Mouse (Mus musculus): ENCODE data around the gene Scd2. TPM values are rescaled to one million over a fixed set of nuclear protein-coding genes. Genes with fewer than 3 reads are reported as not detected.
"Not testable (repeated sequence)": the region's sequence is repeated elsewhere in the genome, so short reads cannot be mapped to it uniquely, and the experiment has no call there.

The Scd2 gene
- 100 to 1,000 TPM; 555 to 608 TPM for total RNA-seq (2021)
- long read RNA-seq, experiment 1, full-length matches to known transcripts, result 418 of 601 reads
- long read RNA-seq, experiment 1, partial matches to known transcripts, result 57 of 601 reads
- long read RNA-seq, experiment 1, other reads (novel, unspliced or antisense), result 126 of 601 reads
- long read RNA-seq, experiment 2, full-length matches to known transcripts, result 274 of 408 reads
- long read RNA-seq, experiment 2, partial matches to known transcripts, result 39 of 408 reads
- long read RNA-seq, experiment 2, other reads (novel, unspliced or antisense), result 95 of 408 reads

DNA sequence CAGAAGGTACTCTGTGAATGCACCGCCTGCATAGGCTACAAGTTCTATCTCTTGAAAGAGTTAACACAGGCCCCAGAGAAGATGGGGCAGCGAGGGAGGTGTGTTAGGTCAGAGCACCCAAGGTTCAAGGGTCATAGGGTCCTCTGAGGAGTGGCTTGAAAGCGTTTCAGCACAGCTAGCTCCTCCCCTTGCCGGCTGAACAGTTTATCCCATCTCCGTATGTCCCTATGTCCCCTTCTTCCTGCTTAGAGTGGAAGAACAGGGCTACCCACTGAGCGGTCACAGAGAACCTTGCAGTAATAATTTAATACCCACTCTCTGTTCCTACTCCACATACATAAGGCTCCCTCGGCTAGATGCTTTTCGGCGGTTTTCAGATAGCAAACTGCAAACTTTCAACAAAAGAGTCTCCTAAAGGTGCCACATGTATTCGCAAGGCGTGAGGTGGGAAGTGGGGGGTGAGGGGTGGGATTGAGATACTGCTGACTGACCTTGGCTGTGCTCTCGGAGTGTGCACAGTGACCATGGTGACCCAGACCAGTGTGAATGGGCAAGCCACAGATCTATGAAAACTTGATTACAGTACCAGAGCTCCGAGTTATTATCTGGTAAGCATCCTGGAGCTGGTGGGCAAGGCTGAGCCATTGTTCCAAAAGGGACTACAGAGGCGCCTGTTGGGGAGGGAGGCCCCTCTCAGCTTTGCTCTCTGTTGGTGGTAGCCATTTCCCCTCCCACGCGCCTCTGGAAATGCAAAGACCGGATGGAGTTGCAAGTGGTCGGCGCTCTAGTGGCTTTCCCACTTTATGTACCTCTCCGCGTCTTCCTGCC, at the start of gene Scd2:
Gene Scd2 (plus strand): TSS at position 734 of the 828 bp plus-strand sequence.
- intact Hi-C loops (cut with DNase I), result no loop called here

DNA sequence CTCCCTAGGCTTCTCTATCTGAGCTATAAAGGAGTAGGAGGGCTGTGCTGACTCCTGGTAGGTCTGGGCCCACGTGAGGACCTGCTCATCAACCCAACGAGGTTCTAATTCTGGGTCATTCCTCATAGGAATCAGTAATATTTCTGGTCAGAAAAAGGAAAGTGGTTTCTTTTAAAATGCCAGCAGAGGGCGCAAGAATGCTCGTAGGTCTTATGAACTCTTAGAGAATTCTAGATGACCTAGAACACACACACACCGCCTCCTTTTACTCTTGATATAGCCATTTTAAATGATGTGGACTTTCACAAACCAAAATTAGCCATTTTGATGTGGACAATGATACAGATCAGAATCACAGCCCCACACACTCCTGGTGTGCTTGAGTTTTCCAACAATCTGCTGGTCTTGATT, 47.7 kb upstream of the Scd2 start:
- DNase-seq (ENCODE audit: low spot score in 2 of 2), result peak in 1 of 2 experiments; percentile 34
- intact Hi-C loops (cut with DNase I), result loop anchor here (5.0 kb wide), 1 partner anchor 172 kb away; no protein-coding TSS in a partner anchor

More for the DNA sequence above, at the start of gene Scd2:
- DNase-seq (ENCODE audit: low spot score in 2 of 2), result no peak

DNA sequence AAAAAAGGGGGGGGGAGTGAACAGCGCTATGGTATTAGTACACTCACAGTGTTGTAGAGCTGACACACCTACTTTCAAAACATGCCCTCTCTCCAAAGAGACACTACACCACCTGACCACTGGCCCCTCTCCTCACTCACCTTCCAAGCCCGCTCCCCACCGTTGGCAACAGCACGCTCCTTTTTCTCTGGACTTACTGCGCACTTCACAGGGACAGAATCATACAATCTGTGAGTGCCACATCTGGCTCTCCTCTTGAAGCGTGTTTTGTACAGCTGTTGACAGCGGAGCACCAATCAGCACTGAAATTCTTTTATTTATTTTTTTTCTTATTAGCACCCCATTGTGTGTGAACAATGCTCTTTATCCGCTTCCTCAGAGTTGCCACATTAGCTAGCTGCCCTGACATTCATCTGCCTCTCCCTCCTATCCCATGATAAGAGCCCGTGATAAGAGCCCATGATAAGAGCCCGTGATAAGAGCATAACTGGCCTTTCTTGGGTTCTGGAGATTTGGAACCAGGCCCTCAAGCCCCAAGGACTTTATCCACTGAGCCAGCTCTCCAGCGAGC, 47.0 kb upstream of the Scd2 start:
- DNase-seq (ENCODE audit: low spot score in 2 of 2), result no peak
- intact Hi-C loops (cut with DNase I), result loop anchor here (5.0 kb wide), 1 partner anchor 171 kb away; no protein-coding TSS in a partner anchor

DNA sequence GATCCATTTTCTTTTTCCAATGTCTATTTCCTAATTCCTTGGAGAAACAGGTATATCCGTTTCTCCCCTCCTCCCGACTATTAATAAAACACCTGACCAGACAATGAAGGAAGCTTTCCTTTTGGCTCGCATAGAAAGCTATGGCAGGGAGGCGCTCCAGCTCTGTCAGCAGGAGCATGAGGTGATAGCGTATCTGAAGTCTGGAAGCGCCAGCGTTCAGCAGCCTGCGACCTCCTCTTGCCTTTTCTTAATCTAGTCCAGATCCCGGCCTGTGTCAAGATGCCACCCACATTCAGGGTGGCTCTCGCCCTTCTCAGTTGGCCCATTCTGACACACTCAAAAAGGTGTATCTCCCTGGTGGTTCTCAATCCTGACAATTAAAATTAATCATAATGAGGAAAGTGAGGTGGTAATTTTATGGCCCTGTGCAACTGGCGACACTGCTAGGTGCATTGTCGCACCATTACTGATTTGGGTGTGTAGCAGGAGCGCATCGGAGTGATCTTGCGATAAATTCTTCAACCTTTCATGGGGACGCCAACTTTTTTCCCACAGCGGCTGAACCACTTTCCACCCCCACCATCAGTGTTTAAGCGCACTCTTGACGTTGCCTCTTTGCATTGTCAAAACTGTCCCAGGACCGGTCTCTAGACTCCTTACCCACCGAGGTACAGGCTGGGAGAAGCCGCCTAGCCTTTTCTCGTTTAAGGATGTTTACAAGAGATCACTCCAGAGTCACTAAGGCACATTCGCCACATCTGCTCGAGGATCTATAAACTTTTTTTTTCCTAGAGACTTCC, 46.0 kb upstream of the Scd2 start:
- no peak for DNase-seq (ENCODE audit: low spot score in 2 of 2)
- intact Hi-C loops (cut with DNase I), result loop anchor here (1.0 to 5.0 kb wide), 2 partner anchors 48 to 170 kb away; no protein-coding TSS in a partner anchor

DNA sequence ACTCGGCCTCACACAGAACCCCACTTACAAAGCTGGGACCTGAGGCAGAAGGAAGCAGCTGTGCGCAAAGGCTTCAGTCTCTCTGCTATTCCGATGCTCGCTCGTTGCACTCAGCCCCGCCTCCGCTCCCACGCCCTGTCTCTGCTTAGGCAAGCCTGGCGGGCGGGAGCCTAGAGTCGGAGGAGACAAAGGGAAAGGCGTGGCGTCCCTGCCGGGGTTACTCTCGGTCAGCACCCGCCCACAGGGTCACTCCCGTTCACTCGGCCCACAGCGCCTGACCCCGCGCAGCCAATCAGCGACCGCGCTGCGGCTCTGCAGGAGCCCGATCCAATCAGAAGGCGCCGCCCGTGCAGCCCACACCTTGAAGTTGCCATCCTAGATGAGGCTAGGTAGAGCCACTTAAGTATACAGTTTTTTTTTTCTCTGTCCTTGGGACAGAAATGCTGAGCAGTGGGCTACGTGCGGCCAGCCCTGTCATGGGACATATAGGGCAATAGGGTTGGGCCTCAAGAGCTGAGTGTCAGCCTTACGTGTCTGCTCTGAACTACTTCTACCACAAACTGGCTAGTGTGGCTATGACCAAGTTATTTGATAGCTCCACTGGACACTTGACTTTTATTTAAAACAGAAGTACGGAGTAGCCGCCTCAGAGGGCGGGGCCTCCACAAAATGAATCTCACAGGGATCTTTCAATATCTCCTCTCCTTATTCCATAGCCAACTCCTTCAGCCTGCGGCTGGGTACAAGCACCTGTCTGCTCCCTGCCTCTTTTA, 45.2 kb upstream of the Scd2 start:
- intact Hi-C loops (cut with DNase I), result loop anchor here (5.0 kb wide), 1 partner anchor 169 kb away; no protein-coding TSS in a partner anchor
- peak; percentile 91 to 98 for DNase-seq (ENCODE audit: low spot score in 2 of 2)

DNA sequence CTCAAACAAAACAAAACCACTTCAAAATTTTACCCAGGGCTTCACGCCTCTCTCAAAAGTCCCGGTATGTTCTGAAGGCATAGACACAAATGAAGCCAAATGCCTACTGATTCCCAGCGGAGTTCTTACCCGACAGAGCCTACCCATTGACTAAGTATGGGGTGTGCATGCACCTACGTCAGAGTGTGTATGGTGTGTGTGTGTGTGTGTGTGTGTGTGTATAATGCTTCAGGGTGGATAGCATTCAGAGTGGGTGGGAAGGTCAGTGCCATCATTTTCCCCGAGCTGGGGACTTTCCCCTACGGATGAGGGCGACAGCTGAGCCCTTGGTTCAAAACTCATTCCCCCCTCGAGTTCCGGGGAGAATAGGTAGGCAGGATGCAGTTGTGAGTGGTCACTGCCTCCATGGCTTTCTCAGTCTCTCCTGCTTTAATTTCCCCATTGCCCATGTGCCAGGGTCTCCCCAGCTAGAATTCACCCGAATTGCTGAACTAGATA, 44.6 kb upstream of the Scd2 start:
- DNase-seq (ENCODE audit: low spot score in 2 of 2), result no peak
- intact Hi-C loops (cut with DNase I), result loop anchor here (5.0 kb wide), 1 partner anchor 168 kb away; no protein-coding TSS in a partner anchor

DNA sequence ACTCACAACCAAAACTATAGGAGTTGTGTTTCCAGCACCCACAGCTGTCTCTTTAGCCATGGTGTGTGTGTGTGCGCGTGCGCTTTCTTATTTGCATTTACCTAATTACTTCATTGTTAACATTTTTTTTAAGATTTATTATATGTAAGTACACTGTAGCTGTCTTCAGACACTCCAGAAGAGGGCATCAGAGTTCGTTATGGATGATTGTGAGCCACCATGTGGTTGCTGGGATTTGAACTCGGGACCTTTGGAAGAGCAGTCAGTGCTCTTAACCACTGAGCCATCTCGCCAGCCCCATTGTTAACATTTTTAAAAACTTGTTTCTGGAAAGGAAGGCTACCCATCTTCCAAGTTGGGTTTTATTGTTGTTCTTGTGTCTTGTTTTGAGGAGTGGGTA, 42.3 kb upstream of the Scd2 start:
- DNase-seq (ENCODE audit: low spot score in 2 of 2); intact Hi-C loops (cut with DNase I): not testable (repeated sequence)

DNA sequence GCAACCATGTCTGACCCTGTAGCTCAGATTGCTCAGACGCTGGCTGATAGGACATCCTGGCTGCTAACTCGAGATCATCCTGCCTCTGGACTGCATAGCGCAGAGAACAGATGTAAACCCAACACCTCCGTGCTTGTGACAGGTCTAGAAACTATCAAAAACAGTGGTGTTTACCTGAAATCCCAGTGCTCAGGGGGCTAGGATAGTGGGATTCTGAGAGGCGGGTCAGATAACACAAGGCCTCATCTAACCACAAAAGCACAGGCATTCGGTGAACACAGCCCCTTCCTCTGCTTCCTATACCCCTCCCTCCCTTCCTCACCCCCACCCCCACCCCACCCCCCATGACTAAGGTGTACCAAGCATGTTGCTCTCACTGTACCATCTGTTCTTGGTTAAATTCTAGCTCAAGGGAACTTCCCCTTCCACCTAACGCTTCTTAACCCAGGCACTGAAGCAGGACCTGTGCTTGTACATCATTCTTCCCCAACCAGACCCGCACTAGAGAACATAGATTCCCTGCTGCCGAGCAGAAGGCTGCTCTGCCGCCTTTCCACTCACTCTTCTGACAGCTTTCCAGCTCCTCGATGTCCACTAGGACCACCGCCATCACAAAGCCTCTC, 41.4 kb upstream of the Scd2 start:
- DNase-seq (ENCODE audit: low spot score in 2 of 2), result no peak

DNA sequence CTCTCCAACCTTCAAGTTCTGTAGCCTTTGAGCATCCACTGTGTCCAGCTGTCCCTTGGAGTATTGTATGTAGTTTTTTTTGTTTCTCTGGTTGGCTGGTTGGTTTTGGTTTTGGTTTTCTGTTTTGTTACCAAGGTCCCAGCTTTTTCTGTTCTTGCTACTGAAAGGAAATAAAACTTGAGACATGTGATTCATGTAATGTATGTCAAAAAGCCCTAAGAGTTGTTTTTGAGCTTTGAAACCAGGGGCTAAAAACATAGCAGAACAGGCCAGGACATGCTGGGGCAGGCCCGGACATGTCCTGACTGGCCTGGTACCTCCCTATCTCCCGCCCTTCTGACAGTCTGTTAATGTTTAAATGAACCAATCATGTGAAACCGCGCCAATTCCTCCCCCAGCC, 39.4 kb upstream of the Scd2 start:
- intact Hi-C loops (cut with DNase I); DNase-seq (ENCODE audit: low spot score in 2 of 2): not testable (repeated sequence)

More for the DNA sequence above, 41.4 kb upstream of the Scd2 start:
- intact Hi-C loops (cut with DNase I), result no loop called here

DNA sequence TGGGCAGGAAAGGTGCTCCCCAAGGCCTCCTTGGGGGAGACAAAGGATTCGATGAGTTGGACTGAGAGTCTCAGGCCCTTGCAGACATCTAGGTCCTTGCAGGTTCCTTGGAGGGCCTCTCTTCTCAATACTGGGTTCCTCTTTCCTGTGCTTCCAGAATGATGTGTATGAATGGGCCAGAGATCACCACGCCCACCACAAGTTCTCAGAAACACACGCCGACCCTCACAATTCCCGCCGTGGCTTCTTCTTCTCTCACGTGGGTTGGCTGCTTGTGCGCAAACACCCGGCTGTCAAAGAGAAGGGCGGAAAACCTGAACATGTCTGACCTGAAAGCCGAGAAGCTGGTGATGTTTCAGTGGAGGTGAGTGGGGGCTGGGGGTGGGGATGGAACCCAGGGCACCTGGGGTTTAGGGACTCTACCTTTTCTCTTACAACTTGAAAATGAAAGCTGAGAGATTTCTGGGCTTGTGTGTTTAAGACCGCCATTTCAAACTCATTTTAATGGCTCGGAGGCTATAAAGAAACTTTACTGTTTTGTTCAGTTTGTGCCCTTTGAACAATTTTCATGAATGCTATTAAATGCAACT, 36.0 kb upstream of the Scd2 start:
- DNase-seq (ENCODE audit: low spot score in 2 of 2), result no peak
- intact Hi-C loops (cut with DNase I), result loop anchor here (5.0 kb wide), 1 partner anchor 275 kb away; no protein-coding TSS in a partner anchor

DNA sequence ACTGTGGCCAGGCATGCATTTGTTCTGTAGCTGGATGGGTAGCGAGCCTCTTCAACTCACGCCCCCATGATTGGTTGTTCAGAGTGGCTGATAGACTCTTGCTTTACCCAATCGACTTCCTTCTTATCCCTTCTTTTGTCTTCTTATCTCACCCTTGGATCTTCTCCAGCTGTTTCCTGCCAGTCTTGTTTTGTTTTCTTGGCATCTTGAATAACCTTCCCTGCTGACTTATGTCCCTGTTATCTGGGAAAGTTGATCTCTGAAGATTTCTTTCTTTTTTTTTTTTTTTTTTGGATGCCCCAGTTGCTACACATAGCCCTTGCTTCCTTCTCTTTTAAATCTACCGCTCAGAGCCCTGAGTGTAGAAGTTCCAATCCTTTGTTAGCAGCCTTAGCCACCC, 34.0 kb upstream of the Scd2 start:
- no peak for DNase-seq (ENCODE audit: low spot score in 2 of 2)
- intact Hi-C loops (cut with DNase I), result loop anchor here (5.0 kb wide), 1 partner anchor 273 kb away; no protein-coding TSS in a partner anchor

DNA sequence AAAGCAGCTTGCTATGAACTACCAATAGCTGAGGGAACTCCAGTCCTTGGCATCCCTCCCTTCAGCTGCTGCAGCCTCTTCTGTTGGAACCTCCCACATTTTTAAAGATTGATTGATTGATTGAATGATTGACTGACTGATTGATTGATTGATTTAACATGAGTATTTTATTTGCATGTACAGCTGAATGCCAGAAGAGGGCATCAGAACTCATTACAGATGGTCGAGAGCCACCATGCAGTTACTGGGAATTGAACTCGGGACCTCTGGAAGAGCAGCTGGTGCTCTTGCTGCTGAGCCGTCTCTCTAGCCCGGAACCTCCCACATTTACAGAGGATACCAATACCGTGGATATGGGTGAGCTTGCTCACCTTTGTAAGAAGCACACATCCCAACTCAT, 33.0 kb upstream of the Scd2 start:
- DNase-seq (ENCODE audit: low spot score in 2 of 2), result no peak
- intact Hi-C loops (cut with DNase I), result no loop called here

DNA sequence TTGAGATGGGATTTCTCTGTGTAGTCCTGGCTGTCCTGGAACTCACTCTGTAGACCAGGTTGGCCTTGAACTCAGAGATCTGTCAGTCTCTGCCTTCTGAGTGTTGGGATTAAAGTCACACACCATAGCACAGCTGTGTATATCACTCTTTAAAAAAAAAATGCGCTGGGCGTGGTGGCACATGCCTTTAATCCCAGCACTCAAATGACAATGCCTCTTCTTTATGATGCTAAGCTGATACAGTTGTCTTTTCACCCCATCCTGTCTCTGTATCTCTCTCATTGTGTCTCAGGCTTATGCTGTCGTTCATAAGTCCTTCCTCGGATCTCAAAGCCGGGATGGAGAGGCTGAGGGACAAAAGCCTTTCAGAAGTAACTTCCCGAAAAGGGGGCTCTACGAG, 31.7 kb upstream of the Scd2 start:
- intact Hi-C loops (cut with DNase I), result no loop called here
- DNase-seq (ENCODE audit: low spot score in 2 of 2), result no peak

DNA sequence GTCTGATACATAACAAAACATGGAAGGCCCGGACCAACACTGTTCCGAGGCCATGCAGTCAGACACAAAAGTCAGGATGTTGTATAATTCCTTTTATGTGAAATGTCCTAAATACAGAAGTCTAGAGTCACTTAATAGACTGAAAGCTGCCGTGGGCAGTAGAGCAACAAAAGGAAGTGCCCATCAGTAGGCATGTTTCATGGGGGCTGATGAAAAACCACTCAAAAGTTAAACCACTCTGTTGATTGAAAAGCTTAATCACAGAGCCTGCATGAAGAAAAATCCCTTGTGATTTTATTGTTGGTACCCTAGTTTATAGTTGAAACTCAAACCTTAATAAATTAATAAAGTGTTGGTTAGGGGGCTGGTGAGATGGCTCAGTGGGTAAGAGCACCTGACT, 29.9 kb upstream of the Scd2 start:
- DNase-seq (ENCODE audit: low spot score in 2 of 2), result no peak

DNA sequence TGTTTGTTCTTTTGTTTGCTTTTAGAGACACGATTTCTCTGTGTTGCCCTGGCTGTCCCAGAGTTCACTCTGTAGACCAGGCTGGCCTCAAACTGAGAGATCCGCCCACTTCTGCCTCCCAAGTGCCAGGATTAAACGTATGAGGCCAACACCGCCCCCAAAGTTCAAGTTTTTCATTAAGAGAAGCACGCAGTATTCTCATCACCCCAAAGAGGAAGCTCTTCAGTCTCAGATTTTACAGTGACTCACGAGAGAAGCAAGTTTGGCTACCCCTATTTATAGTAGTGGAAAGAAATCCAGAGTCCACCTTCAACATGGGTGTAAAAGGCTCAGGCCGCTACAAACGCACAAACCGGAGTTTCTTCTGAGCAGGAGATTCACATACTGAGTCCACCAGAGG, 29.2 kb upstream of the Scd2 start:
- no peak for DNase-seq (ENCODE audit: low spot score in 2 of 2)

More for the DNA sequence above, 29.9 kb upstream of the Scd2 start:
- intact Hi-C loops (cut with DNase I), result no loop called here

DNA sequence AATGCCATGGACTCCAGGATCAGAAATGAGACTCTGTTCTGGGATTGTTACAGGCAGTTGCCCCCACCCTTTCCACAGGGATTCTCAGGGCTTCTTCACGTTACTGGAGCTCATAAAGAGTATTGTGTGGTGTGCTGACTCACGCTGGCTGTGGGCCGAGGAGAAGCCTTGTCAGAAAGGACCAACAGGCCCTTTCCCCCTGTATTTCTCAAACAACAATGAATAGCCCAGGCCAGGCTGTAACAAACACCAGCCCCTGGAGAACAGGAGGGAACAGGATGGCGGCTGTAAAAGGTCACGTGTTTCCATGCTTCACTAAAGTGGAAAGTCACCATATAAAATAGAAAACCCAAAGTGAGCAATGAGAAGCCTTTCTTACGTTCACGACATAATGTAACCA, 28.2 kb upstream of the Scd2 start:
- intact Hi-C loops (cut with DNase I), result no loop called here
- DNase-seq (ENCODE audit: low spot score in 2 of 2), result no peak

More for the DNA sequence above, 29.2 kb upstream of the Scd2 start:
- intact Hi-C loops (cut with DNase I), result no loop called here

DNA sequence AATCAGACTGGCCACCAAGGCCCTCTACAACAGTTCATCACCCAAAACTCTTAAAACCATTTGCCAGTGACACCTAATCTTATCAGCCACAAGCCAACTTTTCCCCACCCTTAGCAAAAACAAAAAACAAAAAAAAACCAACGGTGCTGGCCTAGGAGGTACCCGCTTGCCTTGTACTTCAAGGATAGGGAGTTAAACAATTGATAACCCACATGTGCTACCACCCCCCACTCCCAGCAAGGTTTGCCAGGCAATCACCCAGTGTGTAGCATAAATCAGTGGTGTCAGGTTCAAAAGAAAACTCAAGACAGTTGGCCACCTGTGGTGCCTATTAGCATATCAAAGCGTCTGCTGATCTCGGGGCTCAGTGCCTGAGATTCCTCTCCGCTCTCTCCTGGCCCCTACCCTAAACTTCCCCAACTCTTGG, 27.6 kb upstream of the Scd2 start:
- DNase-seq (ENCODE audit: low spot score in 2 of 2), result no peak
- intact Hi-C loops (cut with DNase I), result no loop called here

Measured in left cerebral cortex, postnatal 14 days (tissue).